Mouse (Mus musculus): ENCODE measurements at regions not wholly inside any gene's neighbourhood (a gene's known extent, or its start where the extent isn't known, plus 50 kb on each side); places are given as distances from the start of the nearest gene placed in this dataset.
"Not testable (repeated sequence)": the region's sequence is repeated elsewhere in the genome, so short reads cannot be mapped to it uniquely, and the experiment has no call there.

DNA sequence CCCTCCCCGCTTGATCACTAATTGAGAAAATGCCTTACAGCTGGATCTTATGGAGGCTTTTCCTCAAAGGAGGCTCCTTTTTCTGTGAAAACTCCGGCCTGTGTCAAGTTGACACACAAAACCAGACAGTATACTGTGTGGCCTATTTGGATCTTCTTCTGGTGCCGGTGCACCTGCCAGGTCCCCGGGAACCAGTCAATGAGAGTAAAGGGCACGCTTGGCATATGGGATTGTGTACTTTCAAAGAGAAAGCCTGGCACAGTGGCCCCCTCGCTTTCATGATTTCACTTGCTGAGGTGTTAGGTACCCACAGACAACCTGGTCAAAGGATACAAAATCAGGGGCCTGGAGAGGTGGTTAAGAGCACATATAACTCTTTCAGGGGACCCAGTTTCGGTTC lies 167.9 kb upstream of the Rpl38 start:
- no peak for DNase-seq
- no peak for TF ChIP-seq CTCF (IDR thresholded peaks at IDR 0.05)
- intact Hi-C loops (cut with DNase I) = no loop called here
- Histone ChIP-seq H3K27ac (no peak overlapping the region), H3K4me3 (no peak overlapping the region)

DNA sequence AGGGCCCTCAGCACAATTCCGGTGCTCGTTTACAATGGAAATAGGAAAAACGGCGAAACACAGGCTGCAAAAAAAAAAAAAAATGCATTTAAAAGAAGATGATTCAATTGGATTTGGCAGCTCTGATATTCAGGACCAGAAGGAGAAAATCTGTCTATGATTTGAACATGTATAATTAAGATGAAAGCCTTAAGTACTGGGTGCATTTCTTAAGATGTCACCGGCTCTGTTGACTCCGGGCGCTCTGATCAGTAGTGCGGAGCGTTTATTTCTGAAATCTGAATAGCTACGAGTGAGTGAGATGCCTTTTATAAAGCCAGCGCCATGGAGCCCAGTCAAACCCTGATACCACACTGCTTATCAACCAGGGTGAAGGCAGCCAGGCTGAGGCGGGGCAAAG lies 168.7 kb upstream of the Rpl38 start:
- no peak for DNase-seq
- Histone ChIP-seq H3K4me3 (no peak overlapping the region), H3K27ac (no peak overlapping the region)
- intact Hi-C loops (cut with DNase I) = no loop called here
- no peak for TF ChIP-seq CTCF (IDR thresholded peaks at IDR 0.05)

DNA sequence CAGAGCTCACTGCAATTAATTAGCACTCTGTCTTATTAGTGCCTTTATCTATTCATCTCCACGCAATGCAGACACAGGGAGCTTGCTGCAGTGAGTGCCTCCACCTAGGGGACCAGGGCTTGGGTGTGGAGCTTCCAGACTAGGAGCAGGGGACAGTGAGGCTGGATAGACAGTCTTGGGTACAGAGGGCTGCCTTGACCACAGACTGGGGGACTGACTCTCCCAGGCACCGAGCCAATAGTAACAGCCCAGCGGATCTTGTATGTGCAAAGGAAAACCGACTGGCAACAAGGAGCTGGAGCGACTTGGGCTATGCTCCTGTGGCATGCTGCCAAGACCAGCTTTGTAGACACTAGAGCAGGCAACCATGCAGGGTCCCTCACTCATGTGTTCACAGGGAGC lies 172.8 kb upstream of the Rpl38 start:
- TF ChIP-seq CTCF (IDR thresholded peaks at IDR 0.05) = no peak
- Histone ChIP-seq H3K27ac (no peak overlapping the region), H3K4me3 (no peak overlapping the region)
- intact Hi-C loops (cut with DNase I) = no loop called here
- no peak for DNase-seq

DNA sequence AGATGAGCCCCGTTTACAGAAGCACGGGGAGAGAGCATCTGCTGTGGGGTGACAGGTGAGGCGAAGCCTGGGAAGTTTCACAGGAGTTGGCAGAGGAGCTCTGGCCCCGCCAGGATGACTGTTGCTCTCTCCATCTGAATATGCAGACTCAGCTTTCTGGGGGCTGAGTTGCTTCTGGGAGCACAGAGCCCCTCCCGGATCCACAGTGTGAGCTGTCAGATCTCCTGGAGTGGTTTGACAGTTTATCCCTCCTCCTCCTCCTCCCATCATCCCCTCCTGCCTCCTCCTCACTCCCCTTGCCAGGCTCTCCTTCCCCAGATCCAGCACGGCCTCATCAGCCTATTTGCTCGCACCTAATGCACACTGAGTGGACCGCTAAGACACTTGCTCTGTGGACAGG lies 181.9 kb upstream of the Rpl38 start:
- Histone ChIP-seq H3K27ac (no peak overlapping the region), H3K4me3 (no peak overlapping the region)
- TF ChIP-seq CTCF (IDR thresholded peaks at IDR 0.05) = no peak
- no peak for DNase-seq
- intact Hi-C loops (cut with DNase I) = no loop called here

DNA sequence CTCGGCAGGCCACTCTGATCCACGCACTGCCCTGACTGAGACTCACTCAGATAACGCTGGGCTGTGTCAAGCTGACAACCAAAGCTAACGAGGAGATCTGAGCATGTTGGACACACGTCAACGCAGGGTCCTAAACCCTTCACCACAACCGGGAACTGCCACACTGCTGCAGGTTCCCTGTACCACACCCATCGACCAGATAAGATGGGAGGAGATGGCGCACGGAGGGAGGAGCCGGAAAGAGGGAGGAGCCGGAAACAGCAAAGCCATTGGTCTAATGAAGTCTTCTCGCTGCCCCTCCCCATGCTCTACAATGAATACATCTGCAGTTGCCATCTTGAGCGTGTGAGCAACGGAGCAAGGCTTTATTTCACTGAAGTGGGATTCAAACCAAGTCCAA lies 182.9 kb upstream of the Rpl38 start:
- no peak for TF ChIP-seq CTCF (IDR thresholded peaks at IDR 0.05)
- H3K4me3 ChIP-seq = no peak overlapping the region
- no peak overlapping the region for H3K27ac ChIP-seq
- no peak for DNase-seq
- intact Hi-C loops (cut with DNase I) = no loop called here

DNA sequence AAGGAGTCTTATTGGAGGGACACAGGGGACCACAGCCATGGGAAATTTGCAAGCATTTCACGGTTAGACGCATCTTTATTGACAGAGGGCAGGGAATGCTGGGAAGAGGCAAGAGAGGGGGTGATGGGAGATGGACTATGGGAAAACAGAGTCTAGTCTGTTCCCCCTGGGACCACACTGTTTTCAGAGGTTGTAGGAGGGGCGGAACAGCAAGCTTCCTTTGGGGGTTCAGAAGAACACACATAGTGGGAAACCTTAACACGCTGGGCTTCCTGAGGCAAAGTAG lies 183.7 kb upstream of the Rpl38 start:
- TF ChIP-seq CTCF (IDR thresholded peaks at IDR 0.05) = no peak
- Histone ChIP-seq H3K4me3 (no peak overlapping the region), H3K27ac (no peak overlapping the region)
- intact Hi-C loops (cut with DNase I) = no loop called here
- DNase-seq = no peak

DNA sequence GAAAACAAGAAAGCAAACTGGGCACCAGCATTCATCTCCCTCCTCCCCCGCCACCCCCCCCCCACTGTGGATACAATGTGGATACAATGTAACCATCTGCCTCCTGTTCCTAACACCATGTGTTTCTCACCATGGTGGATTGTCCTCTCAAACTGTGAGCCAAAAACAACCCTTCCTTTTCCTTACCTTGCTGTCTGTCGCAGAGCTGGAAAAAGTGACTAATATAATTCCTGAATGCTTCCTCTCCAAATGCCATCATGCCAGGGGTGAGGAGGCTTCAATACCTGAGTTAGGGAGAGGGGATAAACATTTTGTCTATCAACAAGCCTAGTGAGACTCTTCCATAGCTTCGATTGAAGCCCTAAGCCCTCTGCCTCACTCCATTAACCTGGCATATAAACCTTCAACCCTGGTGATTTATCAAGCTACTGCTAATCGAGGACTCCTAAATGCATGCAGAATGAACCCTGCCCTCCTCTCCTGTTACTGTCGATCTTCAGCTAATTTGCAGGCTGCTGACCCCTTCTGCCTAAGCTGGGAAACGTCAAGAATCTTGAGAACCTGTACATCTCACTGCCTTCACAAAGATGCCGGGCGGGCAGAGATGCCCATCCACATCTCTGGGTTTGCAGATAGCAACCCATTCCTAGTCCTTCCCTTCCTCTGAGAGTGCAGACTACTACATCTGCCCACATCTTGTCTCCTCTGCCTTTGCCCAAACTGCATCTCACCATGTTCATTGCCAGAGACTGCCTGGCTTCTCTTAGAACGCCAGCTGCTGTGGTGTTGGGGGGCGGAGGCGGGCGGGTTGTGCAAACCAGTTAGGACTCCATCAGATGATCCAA lies 184.3 kb upstream of the Rpl38 start:
- no peak for DNase-seq
- intact Hi-C loops (cut with DNase I) = no loop called here
- Histone ChIP-seq H3K4me3 (no peak overlapping the region), H3K27ac (no peak overlapping the region)
- TF ChIP-seq CTCF (IDR thresholded peaks at IDR 0.05) = no peak

DNA sequence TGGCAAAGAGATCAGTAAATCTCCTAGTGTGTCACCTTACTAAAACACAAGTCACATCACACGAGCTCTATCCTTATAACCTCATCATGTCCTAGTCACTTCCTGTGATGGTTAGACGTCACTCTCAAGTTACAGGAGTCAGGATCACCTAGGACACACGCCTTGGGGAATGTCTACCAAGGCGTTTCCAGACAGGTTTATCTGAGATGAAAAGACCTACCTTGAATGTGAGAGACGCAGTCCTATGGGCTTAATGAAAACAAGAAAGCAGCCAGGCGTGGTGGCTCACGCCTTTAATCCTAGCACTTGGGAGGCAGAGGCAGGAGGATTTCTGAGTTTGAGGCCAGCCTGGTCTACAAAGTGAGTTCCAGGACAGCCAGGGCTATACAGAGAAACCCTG lies 185.0 kb upstream of the Rpl38 start:
- intact Hi-C loops (cut with DNase I); DNase-seq; H3K4me3 ChIP-seq; H3K27ac ChIP-seq: not testable (repeated sequence)

DNA sequence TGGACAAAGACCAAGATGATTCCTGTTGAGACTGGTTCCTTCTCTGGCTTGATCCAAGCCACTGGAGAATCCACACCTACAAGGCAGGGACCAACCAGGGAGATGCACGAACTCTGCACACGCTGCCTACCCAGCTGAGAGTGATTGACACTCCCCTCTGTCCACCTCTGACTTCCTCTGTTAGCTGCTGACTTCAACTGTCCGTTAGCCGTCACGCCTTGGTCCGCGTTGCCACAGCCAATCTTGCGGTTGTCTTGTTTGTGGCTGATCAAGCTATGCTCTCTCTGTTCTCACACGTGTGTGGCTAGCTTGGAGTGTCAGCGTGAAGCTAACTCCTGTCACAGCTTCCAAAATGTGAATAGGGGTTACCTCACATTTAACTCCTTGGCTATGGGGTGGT lies 186.3 kb upstream of the Rpl38 start:
- intact Hi-C loops (cut with DNase I) = no loop called here
- DNase-seq = no peak
- no peak for TF ChIP-seq CTCF (IDR thresholded peaks at IDR 0.05)
- Histone ChIP-seq H3K4me3 (no peak overlapping the region), H3K27ac (no peak overlapping the region)

DNA sequence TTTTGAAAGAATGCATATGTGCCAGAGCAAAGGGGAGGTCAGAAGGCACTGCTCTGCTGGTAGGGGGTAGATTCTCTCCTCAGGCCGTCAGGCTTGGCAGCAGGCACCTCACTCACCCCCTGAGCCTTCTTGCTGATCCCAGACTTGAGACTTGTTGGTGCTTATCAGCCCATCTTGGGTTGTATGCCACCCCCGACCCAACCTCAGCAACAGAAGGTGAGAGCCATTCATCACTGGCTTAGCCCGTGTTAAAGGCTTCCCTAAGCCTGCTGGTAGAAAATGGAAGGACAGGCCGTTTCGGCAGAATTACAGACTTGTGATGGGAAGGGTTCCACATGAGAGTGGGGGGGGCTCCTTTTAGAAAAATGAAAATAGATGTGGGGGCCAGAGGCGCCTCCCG lies 187.3 kb upstream of the Rpl38 start:
- no peak for TF ChIP-seq CTCF (IDR thresholded peaks at IDR 0.05)
- Histone ChIP-seq H3K27ac (no peak overlapping the region), H3K4me3 (no peak overlapping the region)
- intact Hi-C loops (cut with DNase I) = no loop called here
- no peak for DNase-seq

DNA sequence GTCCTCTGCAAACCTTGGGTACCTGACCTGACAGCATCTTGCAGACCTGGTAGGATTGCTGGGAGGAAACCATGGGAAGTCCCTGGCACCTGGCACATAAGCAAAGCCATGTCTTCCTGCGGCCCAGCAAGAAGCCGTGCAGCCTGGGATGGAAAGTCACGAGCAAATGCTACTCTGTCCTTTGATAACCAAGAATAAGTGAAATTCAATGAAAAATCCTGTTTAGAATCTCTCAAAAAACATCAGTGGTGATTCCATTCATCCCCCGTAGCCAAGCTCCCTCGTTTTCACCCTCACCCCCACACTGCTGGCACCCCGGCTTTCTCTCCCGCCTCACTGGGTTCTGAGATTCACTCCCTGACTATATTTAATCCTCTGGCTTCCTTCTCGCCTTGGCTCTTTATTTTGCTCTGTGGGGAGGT lies 188.2 kb upstream of the Rpl38 start:
- DNase-seq = no peak
- TF ChIP-seq CTCF (IDR thresholded peaks at IDR 0.05) = no peak
- Histone ChIP-seq H3K4me3 (no peak overlapping the region), H3K27ac (no peak overlapping the region)
- intact Hi-C loops (cut with DNase I) = no loop called here

DNA sequence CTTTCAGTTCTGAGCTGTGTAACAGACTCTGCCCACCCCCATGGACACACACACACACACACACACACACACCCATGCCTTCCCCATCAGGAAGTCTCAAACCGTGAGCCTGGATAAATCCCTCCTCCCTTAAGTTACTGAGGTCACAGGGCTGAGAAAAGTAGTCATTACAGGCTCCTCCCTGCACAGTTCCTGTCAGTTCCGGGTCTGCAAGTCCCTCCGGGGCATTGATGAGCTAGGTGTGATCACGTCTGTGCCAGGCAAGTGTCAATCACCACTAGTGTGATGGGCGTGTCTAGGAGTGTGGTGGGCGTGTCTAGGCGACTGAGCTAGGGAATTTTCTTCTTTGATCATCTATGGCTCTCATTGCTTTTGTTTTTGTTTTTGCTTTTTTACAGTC lies 189.6 kb upstream of the Rpl38 start:
- no peak overlapping the region for H3K27ac ChIP-seq
- H3K4me3 ChIP-seq = peak overlapping the region; percentile 26
- DNase-seq = no peak
- TF ChIP-seq CTCF (IDR thresholded peaks at IDR 0.05) = no peak
- intact Hi-C loops (cut with DNase I) = no loop called here

DNA sequence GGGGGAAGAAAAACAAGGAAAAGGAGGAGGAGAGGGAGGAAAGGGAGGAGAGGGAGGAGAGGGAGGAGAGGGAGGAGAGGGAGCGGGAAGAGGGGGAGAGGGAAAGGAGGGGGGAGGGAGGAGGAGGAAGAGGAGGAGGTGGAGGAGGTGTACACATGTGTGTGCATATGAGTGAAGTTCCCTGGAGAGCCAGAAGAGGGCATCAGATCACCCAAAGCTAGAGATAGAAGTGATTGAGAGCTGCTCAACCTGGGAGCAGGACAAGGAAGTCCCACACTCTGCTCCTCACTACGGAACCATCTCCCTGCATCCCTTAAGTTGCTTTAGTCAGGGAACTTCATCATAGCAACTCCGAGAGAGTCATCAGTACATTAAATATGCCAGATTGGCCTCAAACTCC lies 191.0 kb upstream of the Rpl38 start:
- intact Hi-C loops (cut with DNase I) = loop anchor here (1.0 kb wide), 1 partner anchor 159 kb away; no protein-coding TSS in a partner anchor
- no peak overlapping the region for H3K27ac ChIP-seq
- no peak for DNase-seq

DNA sequence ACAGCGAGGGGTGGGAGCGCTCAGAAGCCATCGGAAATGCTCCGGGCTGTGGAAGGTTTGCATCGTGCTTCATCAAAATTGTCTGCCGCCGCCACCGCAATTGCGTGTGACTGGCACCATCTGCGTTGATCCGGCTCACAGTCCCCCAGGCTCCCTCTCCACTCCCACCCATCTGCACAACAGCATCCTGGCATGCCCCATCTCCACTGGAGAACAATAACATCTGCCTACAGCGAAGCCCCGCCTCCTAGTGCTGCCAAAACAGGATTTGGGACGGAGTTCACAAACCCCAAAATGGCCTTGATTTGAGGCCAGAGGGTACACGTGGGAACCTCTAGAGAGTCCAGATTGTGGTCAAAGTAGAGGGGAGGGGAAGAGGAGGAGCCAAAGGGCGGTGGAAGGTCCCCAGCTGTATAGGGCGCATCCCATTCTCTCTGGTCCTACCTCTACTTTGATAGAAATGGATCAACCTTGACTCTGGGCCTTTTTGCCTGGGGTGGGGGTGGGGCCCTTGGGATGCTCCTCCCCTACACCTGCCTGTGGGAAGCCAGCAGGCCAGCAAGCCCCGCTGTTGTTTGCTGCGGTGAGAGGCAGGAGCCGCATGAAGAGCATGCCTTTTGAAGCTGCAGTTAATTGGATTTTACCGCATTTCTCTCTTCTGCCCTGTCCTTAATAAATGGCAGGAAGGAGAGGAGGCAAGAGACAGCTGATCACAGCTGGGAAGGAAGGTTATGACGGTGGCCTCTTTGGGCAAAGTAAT lies 195.6 kb upstream of the Rpl38 start:
- Histone ChIP-seq H3K4me3 (no peak overlapping the region), H3K27ac (no peak overlapping the region)
- intact Hi-C loops (cut with DNase I) = no loop called here
- DNase-seq = no peak
- no peak for TF ChIP-seq CTCF (IDR thresholded peaks at IDR 0.05)

More for the DNA sequence above, 191.0 kb upstream of the Rpl38 start:
- no peak overlapping the region for H3K4me3 ChIP-seq
- peak; percentile 63 for TF ChIP-seq CTCF (IDR thresholded peaks at IDR 0.05)
